Mouse (Mus musculus) 3T3-L1 (cell line): ENCODE measurements around the gene Cyp4a12a.
"Not testable (repeated sequence)": the region's sequence is repeated elsewhere in the genome, so short reads cannot be mapped to it uniquely, and the experiment has no call there.

Experiments
- DNase-seq: peaks from one replicate; pipeline ENCODE4 v3.0.0-alpha.2; 2015; ENCODE audit warnings: low read depth, low spot score

Cyp4a12a gene

DNA sequence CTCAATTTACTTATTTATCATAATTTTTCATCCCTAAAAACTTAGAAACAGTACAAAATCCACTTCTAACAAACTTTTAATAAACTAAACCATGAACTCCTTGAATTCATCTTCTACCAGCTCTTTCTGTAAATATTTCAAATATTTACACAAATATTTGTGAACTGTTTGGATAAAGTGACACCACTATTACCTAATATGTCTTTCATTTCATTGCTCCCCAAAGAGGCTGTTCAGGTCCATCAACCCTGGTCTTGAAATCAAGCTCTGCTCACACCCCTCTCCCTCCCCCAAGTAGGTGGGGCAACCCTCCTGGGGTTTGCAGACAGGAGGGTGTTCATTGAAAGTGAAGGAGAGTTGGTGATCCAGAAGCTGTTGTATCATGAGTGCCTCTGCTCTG, at the start of gene Cyp4a12a:
Cyp4a12a (plus strand) TSS at position 301 of the 400 bp plus-strand sequence.
- not testable (repeated sequence) for DNase-seq

DNA sequence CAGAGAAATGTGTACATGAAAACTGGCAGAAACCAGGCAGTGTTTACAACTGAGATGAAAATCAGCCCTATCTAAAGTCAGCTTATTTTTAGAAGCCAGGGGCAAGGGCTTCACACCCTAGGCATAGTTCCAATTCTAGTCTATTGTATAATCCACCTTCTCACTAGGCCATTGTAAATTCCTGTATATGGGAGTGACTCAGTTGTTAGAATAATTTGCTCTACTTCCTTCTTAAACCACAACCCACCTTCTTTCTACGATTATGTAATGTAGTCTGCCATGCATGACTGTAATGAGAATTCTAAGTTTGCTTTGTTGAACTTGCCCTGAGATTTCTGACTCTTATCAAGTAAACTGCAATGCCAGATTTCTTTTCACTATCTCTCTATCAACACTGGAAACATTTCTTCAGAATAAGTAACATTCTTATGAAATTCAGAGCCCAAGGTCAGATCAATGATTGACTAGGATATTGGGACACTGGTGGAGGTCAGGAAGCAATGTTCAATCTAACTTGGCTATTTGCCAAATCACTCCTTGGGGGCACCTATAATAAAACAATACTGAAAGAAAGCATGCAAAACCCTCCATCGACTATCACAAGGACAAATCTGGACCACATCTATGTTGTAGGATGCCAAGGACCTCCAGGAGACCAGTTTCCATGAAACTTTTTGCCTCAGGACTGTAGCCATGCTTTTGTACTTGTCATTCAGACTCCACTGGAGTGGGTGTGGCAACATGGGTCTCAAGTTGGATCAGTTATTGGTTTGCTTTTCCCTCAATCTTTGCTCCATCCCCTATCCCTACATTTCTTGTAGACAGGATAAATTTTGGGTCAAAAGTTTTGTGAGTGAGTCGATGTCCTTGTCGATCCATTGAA, 33.9 kb upstream of the Cyp4a12a start:
- not testable (repeated sequence) for DNase-seq

DNA sequence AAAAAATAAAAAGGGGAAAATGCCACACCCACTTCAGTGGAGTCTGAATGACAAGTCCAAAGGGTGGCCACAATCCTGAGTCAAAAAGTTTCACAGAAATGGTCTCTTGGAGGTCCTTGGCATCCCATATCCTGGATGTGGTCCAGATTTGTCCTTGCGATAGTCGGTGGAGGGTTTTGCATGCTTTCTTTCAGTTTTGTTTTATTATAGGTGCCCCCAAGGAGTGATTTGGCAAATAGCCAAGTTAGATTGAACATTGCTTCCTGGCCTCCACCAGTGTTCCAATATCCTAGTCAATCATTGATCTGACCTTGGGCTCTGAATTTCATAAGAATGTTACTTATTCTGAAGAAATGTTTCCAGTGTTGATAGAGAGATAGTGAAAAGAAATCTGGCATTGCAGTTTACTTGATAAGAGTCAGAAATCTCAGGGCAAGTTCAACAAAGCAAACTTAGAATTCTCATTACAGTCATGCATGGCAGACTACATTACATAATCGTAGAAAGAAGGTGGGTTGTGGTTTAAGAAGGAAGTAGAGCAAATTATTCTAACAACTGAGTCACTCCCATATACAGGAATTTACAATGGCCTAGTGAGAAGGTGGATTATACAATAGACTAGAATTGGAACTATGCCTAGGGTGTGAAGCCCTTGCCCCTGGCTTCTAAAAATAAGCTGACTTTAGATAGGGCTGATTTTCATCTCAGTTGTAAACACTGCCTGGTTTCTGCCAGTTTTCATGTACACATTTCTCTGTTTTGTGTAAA, 20.4 kb upstream of the Cyp4a12a start:
- DNase-seq: not testable (repeated sequence)

DNA sequence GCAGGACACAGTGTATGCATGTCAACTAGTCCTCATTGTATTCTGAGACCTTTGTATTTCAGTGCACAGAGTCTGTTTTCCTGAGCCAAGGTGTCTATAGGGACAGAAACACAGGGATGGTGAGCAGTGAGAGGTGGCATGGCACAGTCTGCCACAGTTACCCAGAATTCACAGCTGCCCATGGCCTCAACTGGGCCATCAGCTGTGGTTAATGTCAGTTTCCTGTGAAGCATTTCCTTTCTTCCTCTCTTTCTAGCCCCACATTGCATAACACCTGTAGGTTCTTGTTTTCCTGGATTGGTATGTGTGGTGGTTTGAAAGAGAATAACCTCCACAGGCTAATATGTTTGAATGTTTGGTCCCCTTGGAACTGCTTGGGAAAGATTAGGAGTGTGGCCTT, 18.5 kb upstream of the Cyp4a12a start:
- no peak for DNase-seq

DNA sequence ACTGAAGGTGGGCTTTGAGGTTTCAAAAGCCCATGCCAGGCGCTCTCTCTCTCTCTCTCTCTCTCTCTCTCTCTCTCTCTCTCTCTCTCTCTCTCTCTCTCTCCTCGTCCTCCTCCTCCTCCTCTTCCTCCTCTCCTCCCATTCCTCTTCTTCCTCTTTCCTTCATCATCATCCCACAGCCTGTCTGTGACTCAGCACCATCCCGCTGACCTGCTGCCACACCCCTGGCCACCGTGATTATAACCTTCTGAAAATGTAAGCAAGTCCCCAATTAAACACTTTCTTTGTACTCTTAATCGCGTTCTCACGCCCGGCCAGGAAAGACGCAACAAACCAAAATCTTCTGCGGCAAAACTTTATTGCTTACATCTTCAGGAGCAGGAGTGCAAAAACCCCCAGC, 18.1 kb upstream of the Cyp4a12a start:
- DNase-seq: not testable (repeated sequence)

DNA sequence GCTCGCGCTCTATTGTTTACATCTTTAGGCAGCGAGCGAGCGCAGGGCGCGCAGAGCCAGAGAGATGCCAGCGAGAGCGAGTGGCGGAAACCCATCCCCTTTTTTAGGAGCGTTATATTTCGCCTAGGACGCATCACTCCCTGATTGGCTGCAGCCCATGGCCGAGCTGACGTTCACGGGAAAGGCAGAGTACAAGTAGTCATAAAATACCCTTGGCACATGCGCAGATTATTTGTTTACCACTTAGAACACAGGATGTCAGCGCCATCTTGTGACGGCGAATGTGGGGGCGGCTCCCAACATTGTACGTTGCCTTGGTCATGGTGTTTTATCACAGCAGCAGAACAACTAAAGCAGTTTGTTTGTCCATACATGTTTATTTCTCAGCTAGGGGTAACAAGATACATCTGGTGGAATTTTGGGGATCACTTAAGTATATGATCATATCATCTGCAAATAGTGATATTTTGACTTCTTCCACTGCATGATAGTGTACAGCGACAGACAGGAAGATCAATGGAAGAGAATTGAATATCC, 17.5 kb upstream of the Cyp4a12a start:
- not testable (repeated sequence) for DNase-seq

DNA sequence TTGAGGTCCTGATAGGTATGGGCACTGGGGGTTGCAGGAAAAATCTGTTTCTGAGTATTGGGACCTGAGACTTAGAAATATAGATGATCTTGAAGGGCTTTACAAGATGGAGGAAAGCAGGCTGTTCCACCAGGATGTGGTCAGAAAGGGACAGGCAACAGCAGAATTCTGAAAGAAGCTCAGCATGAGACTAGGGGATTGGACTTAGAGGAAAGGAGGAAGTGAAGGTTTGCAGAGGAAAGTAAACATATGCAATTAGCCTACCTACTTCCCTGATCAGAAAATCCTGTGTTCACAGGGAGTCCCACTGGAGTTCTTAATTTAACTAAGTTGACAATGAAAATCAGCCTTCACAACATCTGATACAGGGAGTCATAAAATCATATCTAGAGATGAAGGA, 26.9 kb downstream of the Cyp4a12a start:
- not testable (repeated sequence) for DNase-seq

DNA sequence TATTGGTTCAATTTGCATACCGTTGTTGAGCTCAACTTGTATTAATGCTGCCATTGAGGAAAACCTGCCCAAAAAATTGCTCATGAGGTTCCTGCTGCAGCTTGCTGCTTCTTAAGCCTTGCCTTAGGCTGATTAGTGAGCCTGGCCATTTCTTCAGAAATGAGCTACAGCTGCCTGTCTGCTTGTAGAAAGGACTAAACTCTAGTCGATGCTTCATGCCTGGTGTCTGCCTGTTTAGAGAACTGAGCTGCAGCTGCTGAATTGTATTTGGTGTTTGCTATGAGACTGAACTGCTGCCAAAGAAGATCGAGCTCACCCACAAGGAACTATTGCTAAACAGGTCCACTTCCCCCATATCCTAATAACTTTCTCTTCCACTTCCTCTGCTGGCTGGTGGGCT, 66.8 kb downstream of the Cyp4a12a start:
- not testable (repeated sequence) for DNase-seq

DNA sequence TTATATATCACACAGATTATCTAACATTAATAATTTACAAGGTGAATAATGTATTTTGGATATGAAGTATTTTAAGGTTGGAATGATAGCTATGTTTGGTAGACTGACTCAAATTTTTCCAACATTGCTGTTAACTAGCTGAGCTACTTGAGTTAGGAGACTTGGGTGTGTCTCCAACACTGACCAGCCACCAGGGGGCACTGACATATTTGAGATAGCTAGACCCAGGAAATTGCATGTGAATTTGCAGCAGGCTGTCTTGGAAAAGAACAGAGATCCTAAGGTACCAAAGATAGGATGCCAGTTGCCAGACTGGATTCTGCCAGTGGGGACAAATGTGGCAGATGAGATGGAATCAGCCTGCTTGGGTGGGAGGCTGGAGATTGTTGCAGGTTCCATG, 69.2 kb downstream of the Cyp4a12a start:
- not testable (repeated sequence) for DNase-seq
